Comparison of ENCODE assay signal across 29 mouse cellular contexts in the genomic region with DNA sequence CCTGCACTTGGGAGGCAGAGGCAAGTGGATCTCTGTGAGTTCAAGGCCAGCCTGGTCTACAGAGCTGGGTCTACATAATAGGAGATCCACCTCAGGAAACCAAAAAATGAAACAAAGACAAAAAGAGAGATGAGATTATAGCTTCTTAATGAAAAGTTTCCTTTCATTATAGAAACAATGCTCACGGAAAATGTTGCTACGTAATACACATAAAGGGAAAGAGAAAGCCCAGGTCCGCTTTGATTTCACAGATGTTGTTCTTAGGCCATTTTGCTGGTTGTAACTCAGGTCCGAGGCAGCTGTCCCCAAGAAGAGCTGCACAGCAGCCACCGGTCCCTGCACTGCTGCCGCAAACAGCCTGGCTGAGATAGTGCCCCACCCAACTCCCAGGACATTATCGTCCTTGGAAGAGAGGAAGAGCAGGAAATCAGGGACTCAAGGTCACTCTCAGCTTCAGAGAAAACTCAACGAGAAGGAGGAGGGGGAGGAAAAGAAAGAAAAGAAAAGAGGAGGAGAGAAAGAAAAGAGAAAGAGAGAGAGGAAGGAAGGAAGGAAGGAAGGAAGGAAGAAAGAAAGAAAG. TPM values are rescaled to one million over a fixed set of nuclear protein-coding genes. Genes with fewer than 3 reads are reported as not detected.
DNase-seq lines count a peak whose midpoint lies in the region; ATAC-seq and TF ChIP-seq lines count a peak whose summit lies in the region.
"Had no signal": no experiment of that assay in that cellular context is flagged by ENCODE, and none has a peak within 500 bp of the region (broad histone marks: within the 10 kb centered on the region; RNA-seq: fewer than 3 reads in every experiment).

No protein-coding gene starts in this region.

- no peak for TF ChIP-seq POLR2A in spleen, adult 2 months (IDR thresholded peaks at IDR 0.05; ENCODE audit: low read depth, low read length)

- H3K36me3 ChIP-seq in forebrain, embryonic 13.5 days (ENCODE audit: poor library complexity, severe bottlenecking), result no peaks in the 10 kb centered on the region
- no peaks in the 10 kb centered on the region for H3K36me3 ChIP-seq in forebrain, embryonic 12.5 days (replicated peaks)
- H3K36me3 ChIP-seq in spleen, adult 2 months (ENCODE audit: control insufficient read depth, insufficient read depth, low read length), result no peaks in the 10 kb centered on the region
- H3K36me3 ChIP-seq in heart, embryonic 10.5 days, result peaks cover 5% of the 10 kb centered on the region; the same call in 1 of the 2 replicates
- H3K36me3 ChIP-seq: embryonic facial prominence, embryonic 10.5 days; forebrain, embryonic 10.5 days; hindbrain, embryonic 15.5 days; limb, embryonic 10.5 days; liver, embryonic 15.5 days; midbrain, embryonic 10.5 days had no signal

- no peak for ATAC-seq in forebrain, embryonic 13.5 days
- ATAC-seq in forebrain, embryonic 12.5 days (ENCODE audit: low FRiP score), result no peak
- ATAC-seq: intestine, embryonic 16.5 days; midbrain, embryonic 16.5 days had no signal

- 84% methylated on average over 8 of the region's 8 CpGs for WGBS in forebrain, embryonic 13.5 days
- WGBS in forebrain, embryonic 12.5 days, result 84% methylated on average over 8 of the region's 8 CpGs
- WGBS in spleen, adult 2 months, result 78% methylated on average over 8 of the region's 8 CpGs
- 53% methylated on average over 8 of the region's 8 CpGs for WGBS in heart, embryonic 10.5 days

- no peaks in the 10 kb centered on the region for H3K9me3 ChIP-seq in forebrain, embryonic 13.5 days (replicated peaks)
- H3K9me3 ChIP-seq in forebrain, embryonic 12.5 days, result 0 out of 2 replicates have a peak, but pooled peaks cover under 1% of the 10 kb centered on the region
- no peaks in the 10 kb centered on the region for H3K9me3 ChIP-seq in heart, embryonic 10.5 days
- H3K9me3 ChIP-seq: embryonic facial prominence, embryonic 10.5 days; hindbrain, embryonic 15.5 days; kidney, embryonic 15.5 days; limb, embryonic 10.5 days; liver, embryonic 15.5 days; lung, embryonic 15.5 days had no signal

- DNase-seq in spleen, adult 2 months (ENCODE audit: low read depth in 1 of 2, low spot score in 2 of 2), result no peak
- no peak for DNase-seq in spleen, adult 12 weeks (ENCODE audit: low spot score)
- peak; percentile 79 for DNase-seq in induced T-regulatory cell, adult 2 months (ENCODE audit: low read depth)
- DNase-seq in kidney, adult 11 months, result no peak
- DNase-seq in heart, embryonic 10.5 days (ENCODE audit: low spot score), result no peak
- no peak for DNase-seq in heart, postnatal 4 days
- DNase-seq: cerebellum, adult 11-12 months; cerebellum, postnatal 10 days; gastrocnemius, postnatal 14 days; heart, adult 18-20 months; kidney, postnatal 4 days; layer of hippocampus, adult 9-11 months; liver; right cerebral cortex, postnatal 25 days; thymus, postnatal 14 days had no signal

- TF ChIP-seq CTCF in spleen, adult 2 months (IDR thresholded peaks at IDR 0.05; ENCODE audit: extremely low read depth, insufficient read depth, insufficient read length, insufficient replicate concordance), result no peak

- H3K27ac ChIP-seq in forebrain, embryonic 13.5 days, result peak overlapping the region; percentile 77; the same call in 1 of the 2 replicates
- no peak overlapping the region for H3K27ac ChIP-seq in forebrain, embryonic 12.5 days
- H3K27ac ChIP-seq in spleen, adult 2 months (ENCODE audit: insufficient read depth, low read length), result 0 out of 2 replicates have a peak overlapping the region, but pooled peaks have one; percentile 14
- H3K27ac ChIP-seq in heart, embryonic 10.5 days, result no peak overlapping the region
- H3K27ac ChIP-seq: embryonic facial prominence, embryonic 10.5 days; forebrain, embryonic 10.5 days; kidney, embryonic 15.5 days; left cerebral cortex, adult 2 months; limb, embryonic 10.5 days; liver, embryonic 15.5 days; lung, embryonic 15.5 days; midbrain, embryonic 10.5 days had no signal

- no peak overlapping the region for H3K4me3 ChIP-seq in forebrain, embryonic 13.5 days
- no peak overlapping the region for H3K4me3 ChIP-seq in forebrain, embryonic 12.5 days (replicated peaks)
- H3K4me3 ChIP-seq in spleen, adult 2 months (ENCODE audit: extremely low read depth, insufficient read depth, insufficient read length), result no peak overlapping the region
- no peak overlapping the region for H3K4me3 ChIP-seq in heart, embryonic 10.5 days
- H3K4me3 ChIP-seq: embryonic facial prominence, embryonic 10.5 days; forebrain, embryonic 10.5 days; hindbrain, embryonic 15.5 days; kidney, embryonic 15.5 days; left cerebral cortex, adult 2 months; limb, embryonic 10.5 days; liver, embryonic 15.5 days; lung, embryonic 15.5 days; midbrain, embryonic 10.5 days had no signal

- peaks cover 31% of the 10 kb centered on the region for H3K4me1 ChIP-seq in forebrain, embryonic 13.5 days
- H3K4me1 ChIP-seq in forebrain, embryonic 12.5 days, result peaks cover 20% of the 10 kb centered on the region
- peaks cover 21% of the 10 kb centered on the region; the same call in 1 of the 2 replicates for H3K4me1 ChIP-seq in spleen, adult 2 months (ENCODE audit: control insufficient read depth, insufficient read depth, insufficient read length)
- peaks cover 9% of the 10 kb centered on the region; the same call in 1 of the 2 replicates for H3K4me1 ChIP-seq in heart, embryonic 10.5 days

- no peak overlapping the region for H3K4me2 ChIP-seq in forebrain, embryonic 13.5 days
- no peak overlapping the region for H3K4me2 ChIP-seq in forebrain, embryonic 12.5 days
- H3K4me2 ChIP-seq: hindbrain, embryonic 15.5 days; kidney, embryonic 15.5 days; liver, embryonic 15.5 days; lung, embryonic 15.5 days had no signal

- no peak overlapping the region for H3K9ac ChIP-seq in forebrain, embryonic 13.5 days
- no peak overlapping the region for H3K9ac ChIP-seq in forebrain, embryonic 12.5 days
- H3K9ac ChIP-seq: hindbrain, embryonic 15.5 days; kidney, embryonic 15.5 days; liver, embryonic 15.5 days; lung, embryonic 15.5 days had no signal

- H3K27me3 ChIP-seq in forebrain, embryonic 13.5 days, result no peaks in the 10 kb centered on the region
- H3K27me3 ChIP-seq in forebrain, embryonic 12.5 days, result no peaks in the 10 kb centered on the region
- no peaks in the 10 kb centered on the region for H3K27me3 ChIP-seq in spleen, adult 2 months (ENCODE audit: control insufficient read depth, insufficient read depth, low read length)
- H3K27me3 ChIP-seq in heart, embryonic 10.5 days (ENCODE audit: insufficient read depth, poor library complexity, severe bottlenecking), result no peaks in the 10 kb centered on the region
- H3K27me3 ChIP-seq: hindbrain, embryonic 15.5 days; kidney, embryonic 15.5 days; lung, embryonic 15.5 days had no signal

RNA-seq across cellular contexts. Expression of a gene that starts 31.1 kb away (rescaled TPM):
- 1.2 TPM in 2 replicates for polyA plus RNA-seq in forebrain, embryonic 13.5 days (2015; fragmentation: Nextera tagmentation; extraction: Ambion mirVana)
- polyA plus RNA-seq in forebrain, embryonic 12.5 days (2016; fragmentation: Nextera tagmentation; extraction: Ambion mirVana), result 1.7 and 1.8 TPM in 2 replicates
- 1.1 TPM in 2 replicates for polyA plus RNA-seq in spleen, adult 2 months (2012; rRNA removed)
- polyA plus RNA-seq in heart, embryonic 10.5 days (2016; fragmentation: Nextera tagmentation; extraction: Ambion mirVana), result 5.4 and 5.9 TPM in 2 replicates
- 10 to 100 TPM; 23.5 to 23.8 TPM for total RNA-seq in heart, postnatal 4 days (2021)
- total RNA-seq: hematopoietic stem cell, adult 5-6 weeks had no signal

RNA-seq across cellular contexts. Expression of a gene that starts 50.7 kb away (rescaled TPM):
- 0.25 and 0.36 TPM in 2 replicates for polyA plus RNA-seq in forebrain, embryonic 13.5 days (2015; fragmentation: Nextera tagmentation; extraction: Ambion mirVana)
- 0.29 and 0.42 TPM in 2 replicates for polyA plus RNA-seq in forebrain, embryonic 12.5 days (2016; fragmentation: Nextera tagmentation; extraction: Ambion mirVana)
- polyA plus RNA-seq in spleen, adult 2 months (2012; rRNA removed), result 21.4 and 25.6 TPM in 2 replicates
- 0.28 and 0.48 TPM in 2 replicates for polyA plus RNA-seq in heart, embryonic 10.5 days (2016; fragmentation: Nextera tagmentation; extraction: Ambion mirVana)
- total RNA-seq in heart, postnatal 4 days (2021), result 1 to 10 TPM; 1.5 to 2.0 TPM

Comparison
In these comparisons a context has a peak if more than half of its experiments do, and no peak if none do; other contexts are left out.
1. H3K27ac ChIP-seq: peak in forebrain, embryonic 13.5 days (single experiment) and spleen, adult 2 months (single experiment); none in forebrain, embryonic 12.5 days (single experiment) and heart, embryonic 10.5 days (single experiment).
2. RNA of a gene that starts 50.7 kb away (polyA plus RNA-seq): 21.4 to 25.6 TPM in spleen, adult 2 months; 0.28 to 0.48 TPM in heart, embryonic 10.5 days, 0.29 to 0.42 TPM in forebrain, embryonic 12.5 days and 0.25 to 0.36 TPM in forebrain, embryonic 13.5 days; every median in the first group is over 10 times any median in the second.